Mouse (Mus musculus) lung, postnatal 4 days (tissue): Measurements from ENCODE around the gene Nanog.

Experiments used
- DNase-seq, 2 experiments: peaks; one replicate each; pipeline ENCODE4 v3.0.0; 2021

Nanog gene

DNA sequence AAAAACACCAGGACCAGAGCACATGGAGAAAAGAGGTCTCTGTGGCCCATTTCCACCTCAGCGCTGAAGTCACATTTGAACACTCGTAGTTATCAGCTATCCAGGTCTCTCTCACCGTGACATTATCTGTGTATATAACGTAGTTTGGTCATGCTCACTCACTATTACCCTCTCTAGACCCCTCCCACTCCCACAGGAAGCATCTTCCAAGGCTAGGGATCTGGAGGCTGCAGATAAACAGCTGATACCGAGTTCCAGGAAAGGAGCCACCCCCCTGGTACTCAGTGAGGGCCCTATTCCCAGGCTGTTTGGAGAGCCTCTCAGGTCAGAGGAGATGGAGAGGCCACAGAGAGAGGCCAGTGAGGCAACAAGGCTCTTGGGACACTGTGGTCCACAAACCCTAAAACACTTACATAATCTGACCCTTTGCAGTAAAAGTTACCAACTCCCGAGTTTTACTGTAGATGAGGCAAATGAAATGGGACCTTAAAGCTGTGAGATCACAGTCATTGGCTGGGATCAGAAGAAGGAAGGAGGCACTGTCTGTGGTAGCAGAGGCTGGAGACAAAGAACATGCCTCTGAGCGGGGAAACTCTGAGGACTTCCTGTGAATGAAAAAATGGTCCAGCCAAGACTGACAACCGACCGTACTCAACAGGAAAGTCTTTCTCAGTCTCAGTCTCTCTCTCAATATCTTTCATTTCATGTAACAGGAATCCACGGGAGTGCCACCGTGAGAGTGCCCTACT, 55.8 kb downstream of the Nanog start:
- no peak for DNase-seq

DNA sequence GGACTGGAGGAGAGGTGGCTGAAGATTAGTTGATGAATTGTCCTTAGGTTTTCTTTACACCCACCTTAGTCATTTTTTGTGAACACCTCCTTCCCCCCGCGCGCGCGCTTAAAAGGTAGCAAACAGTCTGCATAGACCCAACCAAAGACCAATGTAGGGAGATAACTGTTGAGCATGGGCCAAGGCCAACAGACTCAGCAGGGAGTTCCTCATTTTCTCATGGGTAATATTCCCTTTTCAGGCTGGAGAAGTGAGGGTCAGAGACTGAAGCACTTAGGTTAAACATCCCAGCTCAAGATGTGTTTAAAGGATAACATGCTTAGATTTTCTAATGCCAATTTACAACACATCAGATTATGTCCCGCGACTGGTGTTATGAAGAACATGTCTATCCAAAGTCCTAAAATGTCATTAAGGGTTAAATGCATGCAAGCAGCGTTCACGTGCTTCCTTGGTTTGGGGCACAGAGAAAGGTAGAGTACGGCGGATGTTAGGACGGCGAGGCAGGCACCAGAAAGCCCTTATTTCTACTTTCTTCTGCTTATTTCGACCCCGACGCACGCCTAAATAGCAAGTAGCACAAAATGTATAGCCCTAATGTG, 56.7 kb downstream of the Nanog start:
- no peak for DNase-seq
